Comparison of ENCODE assay signal across 9 mouse cellular contexts in the genomic region with DNA sequence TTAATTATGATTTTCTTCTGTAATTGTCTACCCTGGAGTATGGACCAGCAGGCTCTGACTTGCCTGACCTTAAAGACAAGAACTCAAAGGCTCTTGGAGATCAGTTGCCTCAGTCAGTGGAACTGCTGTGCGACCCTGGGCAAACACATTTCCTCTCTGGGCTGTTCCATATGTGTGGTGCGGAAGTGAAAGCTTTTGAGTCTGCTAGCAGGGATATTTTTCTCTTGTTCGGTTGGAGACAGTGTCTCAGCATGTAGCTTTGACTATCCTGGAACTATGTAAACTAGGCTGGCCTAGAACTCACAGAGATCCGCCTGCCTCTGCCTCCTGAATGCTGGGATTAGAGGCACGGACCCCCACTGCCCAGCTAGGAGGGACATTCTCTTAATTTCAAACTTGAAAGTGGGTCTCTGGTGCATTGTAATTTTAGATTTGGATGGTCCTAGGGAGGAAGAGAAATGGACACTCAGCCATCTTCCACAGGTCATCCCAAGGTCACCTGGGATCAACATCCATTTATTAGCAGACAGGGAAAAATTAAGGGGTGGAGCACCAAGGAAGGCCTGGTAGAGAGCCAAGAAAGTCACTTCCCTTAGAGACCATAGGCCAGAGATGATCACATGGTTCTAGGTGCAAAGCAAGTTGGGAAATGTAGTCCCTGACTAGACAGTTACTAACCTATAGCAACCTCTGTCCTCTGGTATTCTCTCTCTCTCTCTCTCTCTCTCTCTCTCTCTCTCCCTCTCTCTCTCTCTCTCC.
DNase-seq lines count a peak whose midpoint lies in the region; ATAC-seq and TF ChIP-seq lines count a peak whose summit lies in the region.
"Had no signal": no experiment of that assay in that cellular context is flagged by ENCODE, and none has a peak within 500 bp of the region (broad histone marks: within the 10 kb centered on the region; RNA-seq: fewer than 3 reads in every experiment).

No protein-coding gene starts in this region.

- no peak for TF ChIP-seq POLR2A in embryonic fibroblast, embryonic 13.5 days (IDR thresholded peaks at IDR 0.05; ENCODE audit: low read depth, low read length)

- TF ChIP-seq CTCF in embryonic fibroblast, embryonic 13.5 days (IDR thresholded peaks at IDR 0.05; ENCODE audit: borderline replicate concordance, insufficient read depth, low read length), result no peak
- TF ChIP-seq CTCF in kidney, postnatal 0 days (IDR thresholded peaks at IDR 0.05; ENCODE audit: low read depth), result no peak
- no peak for TF ChIP-seq CTCF in midbrain, postnatal 0 days (IDR thresholded peaks at IDR 0.05)

- no peaks in the 10 kb centered on the region for H3K9me3 ChIP-seq in forebrain, embryonic 13.5 days (replicated peaks)
- no peaks in the 10 kb centered on the region for H3K9me3 ChIP-seq in forebrain, embryonic 12.5 days
- H3K9me3 ChIP-seq in kidney, postnatal 0 days (replicated peaks; ENCODE audit: low read length), result no peaks in the 10 kb centered on the region
- no peaks in the 10 kb centered on the region for H3K9me3 ChIP-seq in midbrain, postnatal 0 days (ENCODE audit: low read length)
- H3K9me3 ChIP-seq: limb, embryonic 12.5 days had no signal

- H3K9ac ChIP-seq in forebrain, embryonic 13.5 days, result no peak overlapping the region
- no peak overlapping the region for H3K9ac ChIP-seq in forebrain, embryonic 12.5 days
- no peak overlapping the region for H3K9ac ChIP-seq in kidney, postnatal 0 days (ENCODE audit: low read depth, low read length)
- H3K9ac ChIP-seq in midbrain, postnatal 0 days (replicated peaks; ENCODE audit: low read length, poor library complexity, severe bottlenecking), result no peak overlapping the region
- H3K9ac ChIP-seq: limb, embryonic 12.5 days had no signal

- no peak overlapping the region for H3K27ac ChIP-seq in forebrain, embryonic 13.5 days
- H3K27ac ChIP-seq in forebrain, embryonic 12.5 days, result no peak overlapping the region
- H3K27ac ChIP-seq in embryonic fibroblast, embryonic 13.5 days (ENCODE audit: insufficient read depth, low read length), result peak overlapping the region; percentile 54
- no peak overlapping the region for H3K27ac ChIP-seq in kidney, postnatal 0 days
- H3K27ac ChIP-seq in midbrain, postnatal 0 days (ENCODE audit: low read depth, low read length), result no peak overlapping the region

- peaks cover 6% of the 10 kb centered on the region; the same call in 1 of the 2 replicates for H3K4me1 ChIP-seq in forebrain, embryonic 13.5 days
- peaks cover 7% of the 10 kb centered on the region for H3K4me1 ChIP-seq in forebrain, embryonic 12.5 days
- H3K4me1 ChIP-seq in embryonic fibroblast, embryonic 13.5 days (ENCODE audit: control insufficient read depth, insufficient read depth, low read length), result peaks cover 5% of the 10 kb centered on the region
- H3K4me1 ChIP-seq in kidney, postnatal 0 days (replicated peaks; ENCODE audit: insufficient read depth, low read length), result 0 out of 2 replicates have a peak, but pooled peaks cover 4% of the 10 kb centered on the region
- no peaks in the 10 kb centered on the region for H3K4me1 ChIP-seq in midbrain, postnatal 0 days (ENCODE audit: insufficient read depth, low read length)

- 87% methylated on average over 5 of the region's 5 CpGs for WGBS in forebrain, embryonic 13.5 days
- WGBS in forebrain, embryonic 12.5 days, result 86% methylated on average over 5 of the region's 5 CpGs
- WGBS in kidney, postnatal 0 days, result 91% methylated on average over 5 of the region's 5 CpGs
- WGBS in midbrain, postnatal 0 days, result 88% methylated on average over 5 of the region's 5 CpGs

- peak; percentile 43 for DNase-seq in CD4-positive helper T cell, adult 2 months (ENCODE audit: low read depth, low spot score)
- peak; percentile 90 for DNase-seq in kidney, postnatal 0 days (ENCODE audit: low spot score)
- peak; percentile 62 for DNase-seq in midbrain, postnatal 0 days (ENCODE audit: low spot score)
- no peak for DNase-seq in urinary bladder, postnatal 4 days (ENCODE audit: low spot score in 2 of 2)

- H3K4me3 ChIP-seq in forebrain, embryonic 13.5 days, result no peak overlapping the region
- no peak overlapping the region for H3K4me3 ChIP-seq in forebrain, embryonic 12.5 days (replicated peaks)
- H3K4me3 ChIP-seq in embryonic fibroblast, embryonic 13.5 days (ENCODE audit: insufficient read depth, low read length), result no peak overlapping the region
- no peak overlapping the region for H3K4me3 ChIP-seq in kidney, postnatal 0 days (replicated peaks; ENCODE audit: low read depth, low read length)
- H3K4me3 ChIP-seq in midbrain, postnatal 0 days (ENCODE audit: low read depth, low read length), result no peak overlapping the region
- H3K4me3 ChIP-seq: limb, embryonic 12.5 days had no signal

- no peaks in the 10 kb centered on the region for H3K36me3 ChIP-seq in forebrain, embryonic 13.5 days (ENCODE audit: poor library complexity, severe bottlenecking)
- no peaks in the 10 kb centered on the region for H3K36me3 ChIP-seq in forebrain, embryonic 12.5 days (replicated peaks)
- H3K36me3 ChIP-seq in kidney, postnatal 0 days (ENCODE audit: insufficient read depth, low read length), result no peaks in the 10 kb centered on the region
- no peaks in the 10 kb centered on the region for H3K36me3 ChIP-seq in midbrain, postnatal 0 days (ENCODE audit: insufficient read depth, low read length)
- H3K36me3 ChIP-seq: limb, embryonic 12.5 days had no signal

- no peaks in the 10 kb centered on the region for H3K27me3 ChIP-seq in forebrain, embryonic 13.5 days
- no peaks in the 10 kb centered on the region for H3K27me3 ChIP-seq in forebrain, embryonic 12.5 days
- no peaks in the 10 kb centered on the region for H3K27me3 ChIP-seq in kidney, postnatal 0 days (ENCODE audit: insufficient read depth, low read length)
- H3K27me3 ChIP-seq in midbrain, postnatal 0 days (ENCODE audit: insufficient read depth, low read length), result no peaks in the 10 kb centered on the region
- H3K27me3 ChIP-seq: limb, embryonic 12.5 days had no signal

- peak; percentile 58; the same call in 1 of the 2 replicates for ATAC-seq in forebrain, embryonic 13.5 days
- no peak for ATAC-seq in forebrain, embryonic 12.5 days (ENCODE audit: low FRiP score)
- peak; percentile 69 for ATAC-seq in kidney, postnatal 0 days (replicated peaks; ENCODE audit: low FRiP score, low read depth)
- ATAC-seq in midbrain, postnatal 0 days (ENCODE audit: low FRiP score), result peak; percentile 63; the same call in 1 of the 2 replicates
- ATAC-seq in cerebellum, adult (ENCODE audit: insufficient number of reproducible peaks, low FRiP score, low TSS enrichment), result no peak

- no peak overlapping the region for H3K4me2 ChIP-seq in forebrain, embryonic 13.5 days
- H3K4me2 ChIP-seq in forebrain, embryonic 12.5 days, result no peak overlapping the region
- no peak overlapping the region for H3K4me2 ChIP-seq in kidney, postnatal 0 days (ENCODE audit: low read length)
- H3K4me2 ChIP-seq in midbrain, postnatal 0 days (ENCODE audit: low read depth, low read length, poor library complexity, severe bottlenecking), result no peak overlapping the region
- H3K4me2 ChIP-seq: limb, embryonic 12.5 days had no signal

Comparison
In these comparisons a context has a peak if more than half of its experiments do, and no peak if none do; other contexts are left out.
1. ATAC-seq: peak in forebrain, embryonic 13.5 days (single experiment), kidney, postnatal 0 days (single experiment) and midbrain, postnatal 0 days (single experiment); none in forebrain, embryonic 12.5 days (single experiment) and cerebellum, adult (single experiment).
2. DNase-seq: peak in CD4-positive helper T cell, adult 2 months (single experiment), kidney, postnatal 0 days (single experiment) and midbrain, postnatal 0 days (single experiment); none in urinary bladder, postnatal 4 days (0 of 2).